Mouse (Mus musculus): ENCODE measurements at regions not wholly inside any gene's neighbourhood (a gene's known extent, or its start where the extent isn't known, plus 50 kb on each side); places are given as distances from the start of the nearest gene placed in this dataset.

DNA sequence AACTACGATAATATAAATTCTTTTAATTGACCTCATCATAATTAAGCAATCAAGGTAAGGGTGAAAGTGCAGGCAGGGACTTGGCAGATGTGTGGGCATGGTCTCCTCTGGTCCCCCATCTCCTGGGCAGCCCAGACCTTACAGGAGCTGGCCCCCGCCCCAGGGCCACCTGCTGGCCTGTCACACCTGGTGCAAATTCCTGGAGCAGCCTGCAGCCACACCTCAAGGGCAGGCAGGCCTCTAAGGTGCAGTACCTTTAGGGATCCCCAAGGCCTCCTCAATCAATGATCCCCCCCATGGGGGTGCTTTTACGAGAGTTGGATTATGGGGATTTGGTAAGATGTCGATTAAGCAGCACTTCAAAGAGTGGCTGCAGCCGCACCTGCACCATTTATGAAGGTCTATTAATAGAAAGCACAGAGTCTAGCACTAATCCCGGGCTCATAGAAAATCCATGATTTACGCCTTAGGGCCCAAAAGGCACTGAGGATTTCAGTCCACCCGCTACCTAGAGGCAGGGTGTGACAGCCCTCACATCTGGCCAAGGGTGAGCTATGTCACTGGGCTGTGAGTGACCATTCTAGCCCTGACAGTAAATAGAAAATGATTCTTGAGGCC lies 319.8 kb upstream of the 1700056E22Rik start:
- no peak overlapping the region for H3K4me2 ChIP-seq (replicated peaks; ENCODE audit: low read depth)
- no peak overlapping the region for H3K4me3 ChIP-seq (ENCODE audit: low read depth, low read length)
- H3K9ac ChIP-seq (ENCODE audit: low read length) = no peak overlapping the region
- H3K36me3 ChIP-seq (ENCODE audit: control insufficient read depth, insufficient read depth, low read length) = no peaks in the 10 kb centered on the region
- H3K27me3 ChIP-seq (ENCODE audit: control insufficient read depth, insufficient read depth, low read length) = no peaks in the 10 kb centered on the region
- peak; percentile 51 for DNase-seq (ENCODE audit: low spot score)
- ATAC-seq (ENCODE audit: low FRiP score, low TSS enrichment) = peak; percentile 71; the same call in 1 of the 2 replicates
- WGBS = 61% methylated on average over 8 of the region's 8 CpGs
- H3K9me3 ChIP-seq (ENCODE audit: control insufficient read depth, low read length) = no peaks in the 10 kb centered on the region
- no peaks in the 10 kb centered on the region for H3K4me1 ChIP-seq (replicated peaks; ENCODE audit: control insufficient read depth, insufficient read depth)
- H3K27ac ChIP-seq (replicated peaks) = no peak overlapping the region
- TF ChIP-seq EP300 (optimal IDR thresholded peaks at IDR 0.05) (no peak), CTCF (IDR thresholded peaks at IDR 0.05; ENCODE audit: low read depth) (peak; percentile 38)

DNA sequence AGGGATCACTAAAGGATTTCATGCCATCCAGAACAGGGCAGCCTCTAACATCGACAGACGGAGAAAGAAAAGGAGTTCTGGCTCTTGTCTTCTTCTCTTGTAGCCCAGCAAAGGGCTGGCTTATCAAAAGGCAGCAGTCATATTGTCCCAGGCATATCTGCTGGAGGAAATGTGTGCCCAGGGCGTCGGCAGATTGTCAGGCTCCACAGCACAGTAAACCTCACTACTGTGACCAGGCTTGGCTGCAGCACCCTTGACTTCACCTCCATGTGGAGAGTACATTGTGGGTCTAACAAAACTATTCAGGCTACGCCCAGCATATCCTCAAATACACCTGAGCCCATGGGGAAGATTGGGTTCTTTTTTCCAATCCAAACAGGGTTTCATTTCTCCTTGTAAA lies 317.7 kb upstream of the 1700056E22Rik start:
- no peak overlapping the region for H3K9ac ChIP-seq (ENCODE audit: low read length)
- no peaks in the 10 kb centered on the region for H3K9me3 ChIP-seq (ENCODE audit: control insufficient read depth, low read length)
- no peak overlapping the region for H3K4me3 ChIP-seq (ENCODE audit: low read depth, low read length)
- ATAC-seq (ENCODE audit: low FRiP score, low TSS enrichment) (peak; percentile 94), DNase-seq (ENCODE audit: low spot score) (peak; percentile 73)
- no peaks in the 10 kb centered on the region for H3K4me1 ChIP-seq (replicated peaks; ENCODE audit: control insufficient read depth, insufficient read depth)
- WGBS = 59% methylated on average over 5 of the region's 5 CpGs
- TF ChIP-seq CTCF (IDR thresholded peaks at IDR 0.05; ENCODE audit: low read depth) (no peak), EP300 (optimal IDR thresholded peaks at IDR 0.05) (no peak)
- no peaks in the 10 kb centered on the region for H3K36me3 ChIP-seq (ENCODE audit: control insufficient read depth, insufficient read depth, low read length)
- no peak overlapping the region for H3K27ac ChIP-seq (replicated peaks)
- H3K4me2 ChIP-seq (replicated peaks; ENCODE audit: low read depth) = no peak overlapping the region
- H3K27me3 ChIP-seq (ENCODE audit: control insufficient read depth, insufficient read depth, low read length) = no peaks in the 10 kb centered on the region

DNA sequence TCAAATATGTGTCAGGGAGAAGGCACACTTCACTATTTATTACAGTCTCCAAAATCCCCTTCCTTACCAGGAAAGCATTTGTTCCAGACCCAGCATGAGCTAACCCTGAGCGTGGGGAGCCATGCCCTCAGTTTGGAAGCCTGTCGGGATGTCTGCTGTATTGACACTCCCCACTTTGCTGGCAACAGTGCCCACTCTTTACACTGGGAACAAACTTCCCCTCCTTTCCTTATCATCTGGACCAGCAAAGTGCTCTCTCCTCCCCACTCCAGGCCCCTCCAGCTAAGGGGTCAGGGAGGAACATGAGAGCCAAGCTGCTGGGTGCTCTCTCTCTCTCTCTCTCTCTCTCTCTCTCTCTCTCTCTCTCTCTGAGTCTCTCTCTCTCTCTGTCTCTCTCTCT lies 310.7 kb upstream of the 1700056E22Rik start:
- WGBS = 30% methylated on average over 2 of the region's 2 CpGs
- DNase-seq (ENCODE audit: low spot score) (no peak), ATAC-seq (ENCODE audit: low FRiP score, low TSS enrichment) (no peak)
- Histone ChIP-seq H3K9ac (ENCODE audit: low read length) (no peak overlapping the region), H3K4me2 (replicated peaks; ENCODE audit: low read depth) (no peak overlapping the region), H3K9me3 (ENCODE audit: control insufficient read depth, low read length) (no peaks in the 10 kb centered on the region), H3K27ac (replicated peaks) (no peak overlapping the region), H3K4me1 (replicated peaks; ENCODE audit: control insufficient read depth, insufficient read depth) (no peaks in the 10 kb centered on the region), H3K27me3 (ENCODE audit: control insufficient read depth, insufficient read depth, low read length) (no peaks in the 10 kb centered on the region), H3K36me3 (ENCODE audit: control insufficient read depth, insufficient read depth, low read length) (no peaks in the 10 kb centered on the region), H3K4me3 (ENCODE audit: low read depth, low read length) (no peak overlapping the region)
- TF ChIP-seq CTCF (IDR thresholded peaks at IDR 0.05; ENCODE audit: low read depth) (no peak), EP300 (optimal IDR thresholded peaks at IDR 0.05) (no peak)

DNA sequence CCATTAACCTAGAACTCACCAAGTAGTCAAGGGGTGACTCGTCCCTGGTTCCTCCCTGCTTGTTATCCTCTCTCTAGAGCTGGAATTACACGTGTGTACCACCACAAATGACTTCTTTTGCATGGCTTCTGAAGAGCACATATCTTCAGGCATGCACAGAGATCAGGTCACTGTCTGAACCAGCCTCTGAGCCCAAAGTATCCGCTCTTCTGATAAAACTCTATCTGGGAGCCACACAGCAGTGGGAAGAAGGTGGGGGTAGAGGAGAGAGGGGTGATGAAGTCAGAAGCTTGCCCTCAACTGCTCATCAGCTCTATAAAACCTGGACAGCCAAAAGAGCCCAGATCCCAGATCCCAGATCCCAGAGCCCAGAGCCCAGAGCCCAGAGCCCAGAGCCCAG lies 301.9 kb upstream of the 1700056E22Rik start:
- H3K4me1 ChIP-seq (replicated peaks; ENCODE audit: control insufficient read depth, insufficient read depth) = no peaks in the 10 kb centered on the region
- WGBS = 89% methylated on average over 3 of the region's 3 CpGs
- ATAC-seq (ENCODE audit: low FRiP score, low TSS enrichment) = no peak
- H3K9me3 ChIP-seq (ENCODE audit: control insufficient read depth, low read length) = no peaks in the 10 kb centered on the region
- H3K4me3 ChIP-seq (ENCODE audit: low read depth, low read length) = no peak overlapping the region
- no peak overlapping the region for H3K9ac ChIP-seq (ENCODE audit: low read length)
- H3K4me2 ChIP-seq (replicated peaks; ENCODE audit: low read depth) = no peak overlapping the region
- DNase-seq (ENCODE audit: low spot score) = no peak
- no peak for TF ChIP-seq CTCF (IDR thresholded peaks at IDR 0.05; ENCODE audit: low read depth)
- TF ChIP-seq EP300 (optimal IDR thresholded peaks at IDR 0.05) = no peak
- no peaks in the 10 kb centered on the region for H3K36me3 ChIP-seq (ENCODE audit: control insufficient read depth, insufficient read depth, low read length)
- H3K27me3 ChIP-seq (ENCODE audit: control insufficient read depth, insufficient read depth, low read length) = no peaks in the 10 kb centered on the region
- no peak overlapping the region for H3K27ac ChIP-seq (replicated peaks)

DNA sequence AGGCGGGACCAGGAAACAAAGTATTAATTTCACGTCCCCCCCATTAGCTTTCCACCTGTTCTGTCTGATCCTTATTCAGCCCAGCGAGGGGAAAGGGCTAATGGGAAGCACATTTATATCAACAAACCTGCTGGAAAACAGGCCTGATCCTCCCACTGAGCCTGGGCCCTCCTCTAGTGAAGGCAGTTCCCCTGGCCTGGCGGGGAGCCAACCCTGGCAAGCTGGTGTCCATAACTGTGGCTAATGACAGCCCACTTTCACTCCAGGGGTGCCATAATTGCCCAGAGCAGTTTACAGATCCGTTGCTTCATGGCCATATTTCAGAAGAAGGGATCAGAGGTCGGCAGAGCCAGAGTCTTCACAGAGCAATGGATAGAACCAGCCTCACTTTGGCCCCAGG lies 301.2 kb upstream of the 1700056E22Rik start:
- H3K9me3 ChIP-seq (ENCODE audit: control insufficient read depth, low read length) = no peaks in the 10 kb centered on the region
- TF ChIP-seq EP300 (optimal IDR thresholded peaks at IDR 0.05) = no peak
- TF ChIP-seq CTCF (IDR thresholded peaks at IDR 0.05; ENCODE audit: low read depth) = no peak
- no peaks in the 10 kb centered on the region for H3K27me3 ChIP-seq (ENCODE audit: control insufficient read depth, insufficient read depth, low read length)
- DNase-seq (ENCODE audit: low spot score) (peak; percentile 25), ATAC-seq (ENCODE audit: low FRiP score, low TSS enrichment) (no peak)
- no peak overlapping the region for H3K9ac ChIP-seq (ENCODE audit: low read length)
- H3K4me2 ChIP-seq (replicated peaks; ENCODE audit: low read depth) = no peak overlapping the region
- H3K27ac ChIP-seq (replicated peaks) = no peak overlapping the region
- no peaks in the 10 kb centered on the region for H3K36me3 ChIP-seq (ENCODE audit: control insufficient read depth, insufficient read depth, low read length)
- H3K4me1 ChIP-seq (replicated peaks; ENCODE audit: control insufficient read depth, insufficient read depth) = no peaks in the 10 kb centered on the region
- WGBS = 49% methylated on average over 6 of the region's 6 CpGs
- no peak overlapping the region for H3K4me3 ChIP-seq (ENCODE audit: low read depth, low read length)

DNA sequence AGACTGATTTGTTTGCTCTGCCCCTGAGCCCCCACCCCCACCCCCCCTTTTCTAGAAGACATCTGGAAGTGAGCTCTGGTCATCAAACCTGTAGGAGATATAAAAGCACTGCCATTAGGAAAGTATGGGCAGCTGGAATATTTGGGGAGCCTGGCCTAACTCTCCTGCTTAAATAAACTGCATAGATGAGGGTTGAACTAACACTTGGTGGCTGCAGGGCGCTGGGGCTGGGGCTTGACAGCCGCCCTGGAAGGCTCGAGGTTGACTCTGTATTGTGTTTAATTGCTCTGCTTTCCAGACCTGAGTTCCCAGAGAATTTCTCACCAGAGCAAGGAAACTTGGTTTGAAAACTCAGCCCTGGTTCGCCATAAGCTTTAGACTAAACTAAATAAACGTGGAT lies 300.7 kb upstream of the 1700056E22Rik start:
- H3K4me3 ChIP-seq (ENCODE audit: low read depth, low read length) = no peak overlapping the region
- H3K9me3 ChIP-seq (ENCODE audit: control insufficient read depth, low read length) = no peaks in the 10 kb centered on the region
- no peaks in the 10 kb centered on the region for H3K27me3 ChIP-seq (ENCODE audit: control insufficient read depth, insufficient read depth, low read length)
- WGBS = 44% methylated on average over 5 of the region's 5 CpGs
- no peak for ATAC-seq (ENCODE audit: low FRiP score, low TSS enrichment)
- no peak overlapping the region for H3K27ac ChIP-seq (replicated peaks)
- no peak for TF ChIP-seq CTCF (IDR thresholded peaks at IDR 0.05; ENCODE audit: low read depth)
- TF ChIP-seq EP300 (optimal IDR thresholded peaks at IDR 0.05) = no peak
- H3K36me3 ChIP-seq (ENCODE audit: control insufficient read depth, insufficient read depth, low read length) = no peaks in the 10 kb centered on the region
- H3K4me2 ChIP-seq (replicated peaks; ENCODE audit: low read depth) = no peak overlapping the region
- DNase-seq (ENCODE audit: low spot score) = no peak
- H3K9ac ChIP-seq (ENCODE audit: low read length) = no peak overlapping the region
- no peaks in the 10 kb centered on the region for H3K4me1 ChIP-seq (replicated peaks; ENCODE audit: control insufficient read depth, insufficient read depth)
